Mouse (Mus musculus): Measurements from ENCODE around the gene Itih5.

Gene Itih5

GRCm38 (mm10) chr2:10162011-10162410, 8.6 kb downstream of the Itih5 start:
- in situ Hi-C loops (cut with MboI; ENCODE audit: unreplicated experiment in 2 of 2), result no loop called here

GRCm38 (mm10) chr2:10166635-10167034, 13.3 kb downstream of the Itih5 start:
- in situ Hi-C loops (cut with MboI; ENCODE audit: unreplicated experiment in 2 of 2), result no loop called here

GRCm38 (mm10) chr2:10167283-10167682, 13.9 kb downstream of the Itih5 start:
- in situ Hi-C loops (cut with MboI; ENCODE audit: unreplicated experiment in 2 of 2), result no loop called here

GRCm38 (mm10) chr2:10168016-10168415, 14.6 kb downstream of the Itih5 start:
- in situ Hi-C loops (cut with MboI; ENCODE audit: unreplicated experiment in 2 of 2), result no loop called here

GRCm38 (mm10) chr2:10169991-10170390, 16.6 kb downstream of the Itih5 start:
- in situ Hi-C loops (cut with MboI; ENCODE audit: unreplicated experiment in 2 of 2), result no loop called here

- in situ Hi-C loops (cut with MboI; ENCODE audit: unreplicated experiment in 2 of 2), result loop anchor here in 1 of 2 experiments (5.0 kb wide), 2 partner anchors 41 to 84 kb away; partner anchors contain the start of gene Itih5
Observed at GRCm38 (mm10) chr2:10193553-10193952, 40.2 kb downstream of the Itih5 start.

GRCm38 (mm10) chr2:10195162-10195561, 41.8 kb downstream of the Itih5 start:
- in situ Hi-C loops (cut with MboI; ENCODE audit: unreplicated experiment in 2 of 2), result no loop called here

- in situ Hi-C loops (cut with MboI; ENCODE audit: unreplicated experiment in 2 of 2), result no loop called here
Observed at GRCm38 (mm10) chr2:10199326-10199725, 46.0 kb downstream of the Itih5 start.

GRCm38 (mm10) chr2:10200736-10201285, 47.4 kb downstream of the Itih5 start:
- in situ Hi-C loops (cut with MboI; ENCODE audit: unreplicated experiment in 2 of 2), result no loop called here

- in situ Hi-C loops (cut with MboI; ENCODE audit: unreplicated experiment in 2 of 2), result no loop called here
Observed at GRCm38 (mm10) chr2:10204301-10204700, 50.9 kb downstream of the Itih5 start.

GRCm38 (mm10) chr2:10213468-10213867, 60.1 kb downstream of the Itih5 start:
- in situ Hi-C loops (cut with MboI; ENCODE audit: unreplicated experiment in 2 of 2), result loop anchor here in 1 of 2 experiments (5.0 kb wide), 1 partner anchor 39 kb away; no protein-coding TSS in a partner anchor

- in situ Hi-C loops (cut with MboI; ENCODE audit: unreplicated experiment in 2 of 2), result no loop called here
Observed at GRCm38 (mm10) chr2:10215876-10216565, 62.6 kb downstream of the Itih5 start.

- in situ Hi-C loops (cut with MboI; ENCODE audit: unreplicated experiment in 2 of 2), result no loop called here
Observed at GRCm38 (mm10) chr2:10216566-10217247, 63.3 kb downstream of the Itih5 start.

GRCm38 (mm10) chr2:10221862-10222261, 68.5 kb downstream of the Itih5 start:
- in situ Hi-C loops (cut with MboI; ENCODE audit: unreplicated experiment in 2 of 2), result no loop called here

- in situ Hi-C loops (cut with MboI; ENCODE audit: unreplicated experiment in 2 of 2), result no loop called here
Observed at GRCm38 (mm10) chr2:10226907-10227306, 73.5 kb downstream of the Itih5 start.

- in situ Hi-C loops (cut with MboI; ENCODE audit: unreplicated experiment in 2 of 2), result no loop called here
Observed at GRCm38 (mm10) chr2:10231971-10232370, 78.6 kb downstream of the Itih5 start.

GRCm38 (mm10) chr2:10236554-10236953, 83.2 kb downstream of the Itih5 start:
- in situ Hi-C loops (cut with MboI; ENCODE audit: unreplicated experiment in 2 of 2), result no loop called here

GRCm38 (mm10) chr2:10242970-10243369, 89.6 kb downstream of the Itih5 start:
- in situ Hi-C loops (cut with MboI; ENCODE audit: unreplicated experiment in 2 of 2), result no loop called here

GRCm38 (mm10) chr2:10250441-10250840, 97.1 kb downstream of the Itih5 start:
- in situ Hi-C loops (cut with MboI; ENCODE audit: unreplicated experiment in 2 of 2), result loop anchor here in 1 of 2 experiments (5.0 kb wide), 1 partner anchor 38 kb away; no protein-coding TSS in a partner anchor

GRCm38 (mm10) chr2:10250926-10251325, 97.6 kb downstream of the Itih5 start:
- in situ Hi-C loops (cut with MboI; ENCODE audit: unreplicated experiment in 2 of 2), result loop anchor here in 1 of 2 experiments (5.0 kb wide), 1 partner anchor 39 kb away; no protein-coding TSS in a partner anchor

- in situ Hi-C loops (cut with MboI; ENCODE audit: unreplicated experiment in 2 of 2), result loop anchor here in 1 of 2 experiments (5.0 kb wide), 1 partner anchor 39 kb away; no protein-coding TSS in a partner anchor
Observed at GRCm38 (mm10) chr2:10251466-10251865, 98.1 kb downstream of the Itih5 start.

All from v-Abl transformed pro-B cells (cell line).